Mouse (Mus musculus) ES-E14 (cell line): Measurements from ENCODE around the gene Kirrel3.

Source experiments
- CHD2 ChIP-seq: IDR thresholded peaks from 2 replicates; pipeline ENCODE4 v1.6.1; 2014; ENCODE audit warnings: mild to moderate bottlenecking, low read depth, low read length, inconsistent platforms
- HCFC1 ChIP-seq: IDR thresholded peaks from 2 replicates; pipeline ENCODE4 v1.6.1; 2012; ENCODE audit warnings: low read length, inconsistent platforms, borderline replicate concordance; ENCODE audit not compliant: insufficient read depth
- MAFK ChIP-seq: IDR thresholded peaks from 2 replicates; pipeline ENCODE4 v1.6.1; 2014; ENCODE audit warnings: mild to moderate bottlenecking, low read depth, low read length, inconsistent platforms; ENCODE audit not compliant: insufficient read depth
- ZC3H11A ChIP-seq: IDR thresholded peaks from 2 replicates; pipeline ENCODE4 v1.6.1; 2012; ENCODE audit warnings: low read depth, mild to moderate bottlenecking, inconsistent platforms, low read length, borderline replicate concordance
- ZNF384 ChIP-seq: IDR thresholded peaks from 2 replicates; pipeline ENCODE4 v1.6.1; 2012; ENCODE audit warnings: low read depth, low read length, inconsistent platforms

GRCm38 (mm10) chr9:34905164-34905563 is 419.5 kb downstream of the Kirrel3 start:
- TF ChIP-seq MAFK (no peak), ZNF384 (no peak), CHD2 (no peak), ZC3H11A (no peak), HCFC1 (no peak)
